Comparison of ENCODE assay signal across 8 mouse cellular contexts in genomic region chr7:132315149-132316091, GRCm38 (mm10). TPM values are rescaled to one million over a fixed set of nuclear protein-coding genes. Genes with fewer than 3 reads are reported as not detected.
A peak's percentile ranks its signal among the peaks of the same experiment; 100 is the strongest.
DNase-seq lines count a peak whose midpoint lies in the region; ATAC-seq lines count a peak whose summit lies in the region.

No protein-coding gene starts in this region.

- peak; percentile 65 to 66 for DNase-seq in adrenal gland, adult 18-20 months (ENCODE audit: low spot score in 2 of 2)
- peak; percentile 96 for DNase-seq in embryo, embryonic 10 days (ENCODE audit: low spot score)
- peak; percentile 81 for DNase-seq in gastrocnemius, postnatal 14 days
- peak; percentile 62 to 77 for DNase-seq in left cerebral cortex, postnatal 25 days (ENCODE audit: low spot score in 2 of 2)
- DNase-seq in right cerebral cortex, postnatal 25 days, result peak; percentile 72
- peak; percentile 83 for DNase-seq in yolk sac, embryonic 10.5 days (ENCODE audit: low spot score)

- ATAC-seq in inflammation-experienced regulatory T-cells, adult 6 months, result peak; percentile 55
- ATAC-seq in megakaryocyte-erythroid progenitor cell, adult 5-6 weeks (replicated peaks; ENCODE audit: low FRiP score, low TSS enrichment, poor library complexity, severe bottlenecking), result peak; percentile 69

- intact Hi-C loops in gastrocnemius, postnatal 14 days (cut with DNase I; ENCODE audit: low total_unique reads), result loop anchor here (2.0 to 5.0 kb wide), 2 partner anchors 88 to 157 kb away; no protein-coding TSS in a partner anchor
- intact Hi-C loops in left cerebral cortex, postnatal 25 days (cut with DNase I), result loop anchor here (2.0 to 10.0 kb wide), 4 partner anchors 88 to 421 kb away; no protein-coding TSS in a partner anchor

RNA-seq across cellular contexts. Expression of gene Chst15, which starts 1.6 kb away (rescaled TPM):
- total RNA-seq in adrenal gland, adult 18-20 months (2021), result 10 to 100 TPM; 34.1 to 43.9 TPM
- total RNA-seq in gastrocnemius, postnatal 14 days (2021), result 1 to 10 TPM; 5.8 to 8.4 TPM
- polyA plus RNA-seq in inflammation-experienced regulatory T-cells, adult 6 months (2017; shearing (Covaris generic)), result 1 to 10 TPM in 2 of 3 experiments, under 1 TPM in 1; 0.88 to 6.2 (median 4.8) TPM
- total RNA-seq in left cerebral cortex, postnatal 25 days (2021), result 10 to 100 TPM; 35.1 to 39.4 TPM
- total RNA-seq in megakaryocyte-erythroid progenitor cell, adult 5-6 weeks (2014; fragmentation: Nextera tagmentation), result 16.0 and 18.4 TPM in 2 replicates
- total RNA-seq in megakaryocyte-erythroid progenitor cell, adult 5-6 weeks (2017), result 11.0 and 13.8 TPM in 2 replicates

Comparison
In these comparisons a context has a peak if more than half of its experiments do, and no peak if none do; other contexts are left out.
1. Peak in every context shown above with its lines: DNase-seq and ATAC-seq.